Mouse (Mus musculus) 416B (cell line): ENCODE measurements around the gene Manbal.
A peak's percentile ranks its signal among the peaks of the same experiment; 100 is the strongest.

Source experiments
- DNase-seq: peaks from one replicate; pipeline ENCODE4 v3.0.0; 2011; ENCODE audit warnings: low read depth

Gene Manbal

GRCm38 (mm10) chr2:157367184-157367893, at the start of gene Manbal:
Manbal (plus strand) TSS chr2:157367594.
- DNase-seq, result peak; percentile 91

- DNase-seq, result no peak
Observed at GRCm38 (mm10) chr2:157320135-157320534, 47.3 kb upstream of the Manbal start.

- DNase-seq, result no peak
Observed at GRCm38 (mm10) chr2:157320886-157321285, 46.5 kb upstream of the Manbal start.

GRCm38 (mm10) chr2:157322029-157322766, 45.2 kb upstream of the Manbal start:
- DNase-seq, result no peak

- no peak for DNase-seq
Observed at GRCm38 (mm10) chr2:157325238-157325637, 42.2 kb upstream of the Manbal start.

GRCm38 (mm10) chr2:157328106-157328505, 39.3 kb upstream of the Manbal start:
- no peak for DNase-seq

GRCm38 (mm10) chr2:157328570-157328969, 38.8 kb upstream of the Manbal start:
- no peak for DNase-seq

GRCm38 (mm10) chr2:157332059-157332458, 35.3 kb upstream of the Manbal start:
- DNase-seq, result no peak

GRCm38 (mm10) chr2:157338663-157339062, 28.7 kb upstream of the Manbal start:
- peak; percentile 83 for DNase-seq

GRCm38 (mm10) chr2:157339532-157339931, 27.9 kb upstream of the Manbal start:
- DNase-seq, result no peak

- no peak for DNase-seq
Observed at GRCm38 (mm10) chr2:157340221-157340741, 27.1 kb upstream of the Manbal start.

GRCm38 (mm10) chr2:157341554-157342270, 25.7 kb upstream of the Manbal start:
- peak; percentile 55 for DNase-seq

GRCm38 (mm10) chr2:157342328-157342926, 25.0 kb upstream of the Manbal start:
- no peak for DNase-seq

- no peak for DNase-seq
Observed at GRCm38 (mm10) chr2:157343337-157343736, 24.1 kb upstream of the Manbal start.

- no peak for DNase-seq
Observed at GRCm38 (mm10) chr2:157347361-157348159, 19.8 kb upstream of the Manbal start, which contains the start of gene Ghrh. Ghrh (minus strand) TSS chr2:157347506.

GRCm38 (mm10) chr2:157349121-157349778, 18.1 kb upstream of the Manbal start:
- no peak for DNase-seq

- DNase-seq, result no peak
Observed at GRCm38 (mm10) chr2:157353183-157353582, 14.2 kb upstream of the Manbal start.

- DNase-seq, result no peak
Observed at GRCm38 (mm10) chr2:157354106-157354505, 13.3 kb upstream of the Manbal start.

- no peak for DNase-seq
Observed at GRCm38 (mm10) chr2:157360028-157360427, 7.4 kb upstream of the Manbal start.

GRCm38 (mm10) chr2:157363031-157363430, 4.4 kb upstream of the Manbal start:
- peak; percentile 59 for DNase-seq

GRCm38 (mm10) chr2:157366762-157367161, 632 bp upstream of the Manbal start:
- DNase-seq, result peak; percentile 21
